Mouse (Mus musculus) cortical plate, adult 2 months (tissue): ENCODE measurements at regions not wholly inside any gene's neighbourhood (a gene's known extent, or its start where the extent isn't known, plus 50 kb on each side); places are given as distances from the start of the nearest gene placed in this dataset.

Experiments used
- CTCF ChIP-seq: fragments of 200-500 bp; IDR thresholded peaks from 2 replicates; pipeline ENCODE4 v1.5.1; 2011; ENCODE audit warnings: mild to moderate bottlenecking, control low read depth, low read length; ENCODE audit not compliant: insufficient read depth; ENCODE audit errors: extremely low read depth
- POLR2A ChIP-seq: fragments of 200-500 bp; IDR thresholded peaks from 2 replicates; pipeline ENCODE4 v1.6.1; 2011; ENCODE audit warnings: mild to moderate bottlenecking, low read length, control low read depth; ENCODE audit not compliant: insufficient read depth; ENCODE audit errors: extremely low read depth

DNA sequence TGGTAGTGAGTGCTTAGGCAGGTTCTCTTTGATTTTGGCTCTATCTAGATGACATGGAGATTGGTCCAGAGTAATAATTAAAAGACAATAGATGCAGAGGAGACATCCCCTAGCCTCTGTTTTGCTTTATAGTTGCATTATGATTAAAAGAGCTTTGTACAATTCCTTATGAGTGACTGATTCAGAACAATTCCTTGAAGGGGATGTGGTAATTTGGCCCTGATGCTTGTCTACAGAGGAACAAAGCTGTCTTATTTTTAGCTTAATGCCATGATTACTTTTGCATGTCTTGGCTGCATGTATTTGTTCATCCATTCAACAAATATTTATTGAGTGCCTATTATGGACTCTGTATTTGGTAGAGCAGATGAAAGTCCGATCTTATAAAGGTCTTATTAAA, 218.9 kb upstream of the Cadps start:
- TF ChIP-seq CTCF: no peak
- no peak for TF ChIP-seq POLR2A
